Mouse (Mus musculus) left cerebral cortex, adult 18-20 months (tissue): ENCODE results near the gene Asap2. TPM values are rescaled to one million over a fixed set of nuclear protein-coding genes. Genes with fewer than 3 reads are reported as not detected.
"Not testable (repeated sequence)": the region's sequence is repeated elsewhere in the genome, so short reads cannot be mapped to it uniquely, and the experiment has no call there.

Source experiments
- DNase-seq, 2 experiments: peaks; one replicate each; pipeline ENCODE4 v3.0.0; 2021 to 2022; ENCODE audit warnings: low spot score in 2 of 2, mixed read lengths in 1 of 2
- long read RNA-seq, 2 experiments: library from polyadenylated mRNA; stranded (forward); transcript quantifications; one replicate each; pipeline ENCODE4 v2.0.0; 2021
- total RNA-seq, 2 experiments: library from RNA; stranded (reverse); gene quantifications; 2 replicates each; pipeline ENCODE4 v1.2.3; 2021

The Asap2 gene
- 10 to 100 TPM; 34.4 to 36.9 TPM for total RNA-seq
- long read RNA-seq, experiment 1, partial matches to known transcripts: 2 of 16 reads
- long read RNA-seq, experiment 1, other reads (novel, unspliced or antisense): 14 of 16 reads
- long read RNA-seq, experiment 2, partial matches to known transcripts: 1 of 11 reads
- long read RNA-seq, experiment 2, other reads (novel, unspliced or antisense): 8 of 11 reads

GRCm38 (mm10) chr12:20990132-20990531, at the start of gene Asap2:
Gene Asap2, plus strand, starts transcription at chr12:20990459.
- DNase-seq: peak; percentile 47 to 67

- DNase-seq: not testable (repeated sequence)
Observed at GRCm38 (mm10) chr12:20947051-20947997, 42.9 kb upstream of the Asap2 start.

GRCm38 (mm10) chr12:20990579-20990978, 320 bp downstream of the Asap2 start:
- not testable (repeated sequence) for DNase-seq

- DNase-seq: not testable (repeated sequence)
Observed at GRCm38 (mm10) chr12:21030875-21031274, 40.6 kb downstream of the Asap2 start.

GRCm38 (mm10) chr12:21046716-21047115, 56.5 kb downstream of the Asap2 start:
- peak; percentile 28 to 30 for DNase-seq

GRCm38 (mm10) chr12:21075731-21076130, 85.5 kb downstream of the Asap2 start:
- peak; percentile 79 to 91 for DNase-seq

GRCm38 (mm10) chr12:21090168-21090567, 99.9 kb downstream of the Asap2 start:
- not testable (repeated sequence) for DNase-seq

- not testable (repeated sequence) for DNase-seq
Observed at GRCm38 (mm10) chr12:21092446-21092845, 102.2 kb downstream of the Asap2 start.

- DNase-seq: not testable (repeated sequence)
Observed at GRCm38 (mm10) chr12:21097806-21098325, 107.6 kb downstream of the Asap2 start.

- not testable (repeated sequence) for DNase-seq
Observed at GRCm38 (mm10) chr12:21111116-21111475, 120.8 kb downstream of the Asap2 start.

GRCm38 (mm10) chr12:21111476-21112452, 121.5 kb downstream of the Asap2 start:
- peak; percentile 78 to 86 for DNase-seq

GRCm38 (mm10) chr12:21112453-21112857, 122.2 kb downstream of the Asap2 start:
- peak; percentile 73 to 76 for DNase-seq

- DNase-seq: no peak
Observed at GRCm38 (mm10) chr12:21119446-21119845, 129.2 kb downstream of the Asap2 start.

- no peak for DNase-seq
Observed at GRCm38 (mm10) chr12:21122818-21123217, 132.6 kb downstream of the Asap2 start.

- DNase-seq: no peak
Observed at GRCm38 (mm10) chr12:21123647-21124046, 133.4 kb downstream of the Asap2 start.

GRCm38 (mm10) chr12:21125675-21126470, 135.6 kb downstream of the Asap2 start:
- no peak for DNase-seq

GRCm38 (mm10) chr12:21126516-21126915, 136.3 kb downstream of the Asap2 start:
- DNase-seq: no peak

GRCm38 (mm10) chr12:21128930-21129869, 138.9 kb downstream of the Asap2 start:
- DNase-seq: no peak
